Mouse (Mus musculus) midbrain, embryonic 14.5 days (tissue): ENCODE measurements at regions not wholly inside any gene's neighbourhood (a gene's known extent, or its start where the extent isn't known, plus 50 kb on each side); places are given as distances from the start of the nearest gene placed in this dataset.
A peak's percentile ranks its signal among the peaks of the same experiment; 100 is the strongest.
"Not testable (repeated sequence)": the region's sequence is repeated elsewhere in the genome, so short reads cannot be mapped to it uniquely, and the experiment has no call there.

Experiments used
- ATAC-seq: fragments of 200-750 bp; cut with Nextera tagmentation; 2 replicates; pipeline ENCODE4 v1.8.0; 2017; ENCODE audit warnings: moderate number of reproducible peaks, moderate library complexity; ENCODE audit not compliant: low FRiP score, low TSS enrichment
- DNase-seq: peaks from one replicate; pipeline ENCODE4 v3.0.0-alpha.2; 2015
- H3K27ac ChIP-seq: fragments of 300-500 bp; sonication (generic); replicated peaks from 2 replicates; pipeline ENCODE4 v1.5.1; 2014; ENCODE audit warnings: mild to moderate bottlenecking, low read depth, low read length, moderate library complexity
- H3K27me3 ChIP-seq: fragments of 300-500 bp; sonication (generic); 2 replicates; pipeline ENCODE4 v1.6.1; 2014; ENCODE audit warnings: low read length, control low read depth, mixed read lengths; ENCODE audit not compliant: control insufficient read depth, insufficient read depth
- H3K36me3 ChIP-seq: fragments of 300-500 bp; sonication (generic); 2 replicates; pipeline ENCODE4 v1.6.1; 2014; ENCODE audit warnings: low read length, control low read depth; ENCODE audit not compliant: control insufficient read depth, insufficient read depth
- H3K4me1 ChIP-seq: fragments of 300-500 bp; sonication (generic); 2 replicates; pipeline ENCODE4 v1.6.1; 2014; ENCODE audit warnings: mild to moderate bottlenecking, antibody characterized with exemption, low read length, control low read depth; ENCODE audit not compliant: control insufficient read depth, insufficient read depth
- H3K4me2 ChIP-seq: fragments of 300-500 bp; sonication (generic); 2 replicates; pipeline ENCODE4 v1.6.1; 2014; ENCODE audit warnings: mild to moderate bottlenecking, low read length, moderate library complexity
- H3K4me3 ChIP-seq: fragments of 300-500 bp; sonication (generic); replicated peaks from 2 replicates; pipeline ENCODE4 v1.5.1; 2014; ENCODE audit warnings: low read depth, low read length
- H3K9ac ChIP-seq: fragments of 300-500 bp; sonication (generic); replicated peaks from 2 replicates; pipeline ENCODE4 v1.6.1; 2014; ENCODE audit warnings: mild to moderate bottlenecking, low read length, moderate library complexity
- H3K9me3 ChIP-seq: fragments of 300-500 bp; sonication (generic); 2 replicates; pipeline ENCODE4 v1.6.1; 2016; ENCODE audit warnings: low read length, control low read depth, mixed read lengths; ENCODE audit not compliant: control insufficient read depth
- WGBS: fragments of 180-500 bp; shearing (Covaris S2); extraction: QIAGEN DNeasy Blood & Tissue Kit; methylation state at CpG from one replicate; pipeline ENCODE4 v1.1.7; 2014; 5-methylcytosine and 5-hydroxymethylcytosine counted together

DNA sequence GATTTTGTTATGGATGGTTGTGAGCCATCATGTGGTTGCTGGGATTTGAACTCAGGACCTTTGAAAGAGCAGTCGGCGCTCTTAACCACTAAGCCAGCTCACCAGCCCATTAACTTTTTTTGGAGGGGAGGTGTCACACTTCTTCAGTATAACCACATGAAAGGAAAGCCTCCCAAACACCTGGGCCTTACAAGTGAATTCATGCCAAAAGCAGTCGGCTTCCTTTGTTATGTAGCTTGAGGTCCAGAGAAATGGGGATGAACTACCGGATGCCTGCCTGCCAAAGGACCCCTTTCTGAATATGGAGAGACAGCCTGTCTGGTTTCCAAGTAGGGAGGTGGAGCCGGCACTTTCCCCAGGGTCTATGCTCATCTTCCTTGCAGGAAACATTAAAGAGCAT is 80.6 kb upstream of the Fam174b start:
- no peak overlapping the region for H3K4me3 ChIP-seq
- H3K27me3 ChIP-seq: no peaks in the 10 kb centered on the region
- H3K4me1 ChIP-seq: no peaks in the 10 kb centered on the region
- H3K36me3 ChIP-seq: no peaks in the 10 kb centered on the region
- DNase-seq (no peak), ATAC-seq (no peak)
- H3K9ac ChIP-seq: no peak overlapping the region
- H3K4me2 ChIP-seq: no peak overlapping the region
- no peaks in the 10 kb centered on the region for H3K9me3 ChIP-seq
- 89% methylated on average over 5 of the region's 5 CpGs for WGBS
- no peak overlapping the region for H3K27ac ChIP-seq

- no peaks in the 10 kb centered on the region for H3K4me1 ChIP-seq
- no peak overlapping the region for H3K9ac ChIP-seq
- no peak for ATAC-seq
- DNase-seq: no peak
- no peak overlapping the region for H3K4me2 ChIP-seq
- no peak overlapping the region for H3K27ac ChIP-seq
- H3K9me3 ChIP-seq: no peaks in the 10 kb centered on the region
- 85% methylated on average over 7 of the region's 7 CpGs for WGBS
- no peaks in the 10 kb centered on the region for H3K36me3 ChIP-seq
- H3K4me3 ChIP-seq: no peak overlapping the region
- H3K27me3 ChIP-seq: 0 out of 2 replicates have a peak, but pooled peaks cover 3% of the 10 kb centered on the region
Measured at GRCm38 (mm10) chr7:73657283-73657682, 82.8 kb upstream of the Fam174b start.

GRCm38 (mm10) chr7:73656424-73656795 is 83.7 kb upstream of the Fam174b start:
- not testable (repeated sequence) for H3K4me3 ChIP-seq, ATAC-seq, H3K9me3 ChIP-seq, H3K27ac ChIP-seq, DNase-seq, H3K4me1 ChIP-seq, H3K27me3 ChIP-seq, H3K4me2 ChIP-seq, H3K9ac ChIP-seq, H3K36me3 ChIP-seq
- whole genome bisulfite sequencing: 97% methylated on average over 16 of the region's 16 CpGs

DNA sequence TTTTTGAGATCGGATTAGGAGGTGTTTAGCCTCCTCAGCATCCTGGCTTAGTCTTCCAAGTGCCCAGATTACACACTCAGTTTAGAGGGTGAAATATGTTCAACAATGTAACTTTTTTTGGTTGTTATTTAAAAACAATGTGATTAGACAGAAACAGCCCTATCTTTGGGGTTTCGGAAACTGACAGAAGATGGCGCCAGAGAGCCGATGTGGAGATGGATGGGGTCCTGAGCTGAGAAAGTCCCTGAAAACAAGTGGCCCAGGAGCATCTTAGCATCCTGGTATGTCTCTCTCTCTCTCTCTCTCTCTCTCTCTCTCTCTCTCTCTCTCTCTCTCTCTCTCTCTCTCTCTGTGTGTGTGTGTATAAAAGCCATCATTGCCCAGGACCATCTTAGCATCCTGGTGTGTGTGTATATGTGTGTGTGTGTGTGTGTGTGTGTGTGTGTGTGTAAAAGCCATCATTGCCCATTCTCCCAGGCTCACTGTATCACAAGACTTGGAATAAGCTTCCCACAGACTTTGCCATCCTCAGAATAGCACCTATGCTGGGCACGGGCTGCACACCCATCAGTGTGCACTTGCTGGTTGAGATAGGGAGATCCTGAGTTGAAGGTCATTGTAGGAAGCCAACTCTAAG is 84.2 kb upstream of the Fam174b start:
- H3K9ac ChIP-seq: no peak overlapping the region
- H3K4me3 ChIP-seq: no peak overlapping the region
- peak; percentile 90 for DNase-seq
- H3K36me3 ChIP-seq: no peaks in the 10 kb centered on the region
- WGBS: 24% methylated on average over 5 of the region's 5 CpGs
- H3K9me3 ChIP-seq: no peaks in the 10 kb centered on the region
- 0 out of 2 replicates have a peak, but pooled peaks cover 3% of the 10 kb centered on the region for H3K27me3 ChIP-seq
- no peaks in the 10 kb centered on the region for H3K4me1 ChIP-seq
- H3K27ac ChIP-seq: no peak overlapping the region
- no peak; the same call in 1 of the 2 replicates for ATAC-seq
- H3K4me2 ChIP-seq: no peak overlapping the region

DNA sequence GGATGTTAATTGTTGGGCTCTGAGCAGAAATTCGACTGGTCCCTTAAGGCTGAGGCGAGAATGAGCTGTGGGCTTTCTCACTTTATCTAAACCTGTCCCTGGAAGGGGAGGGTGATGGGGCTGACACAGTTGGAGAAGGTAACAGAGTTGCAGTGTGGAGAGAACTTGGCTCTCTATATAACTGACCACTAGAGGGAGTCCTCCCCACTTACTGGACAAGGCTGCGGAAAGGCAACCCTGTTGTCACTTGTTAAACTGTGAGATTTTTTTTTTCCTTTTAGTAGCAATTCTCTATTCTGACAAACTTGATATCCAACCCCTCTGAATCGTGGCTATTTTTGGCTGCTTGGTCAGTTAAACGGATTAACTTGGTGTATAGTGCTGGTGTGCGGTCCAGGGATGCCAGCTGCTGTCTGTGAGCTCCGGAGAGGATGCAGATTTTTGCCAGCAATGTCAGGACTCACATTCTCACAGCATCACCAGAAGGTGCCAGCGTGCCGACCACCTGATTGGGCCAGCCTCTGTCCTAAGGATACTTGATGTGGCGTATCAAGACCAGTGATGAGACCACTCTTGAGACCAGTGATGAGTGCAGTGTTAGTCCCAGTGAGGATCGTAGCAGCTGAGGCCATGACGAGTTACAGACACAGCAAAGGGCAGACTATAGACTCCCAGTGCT is 85.8 kb upstream of the Fam174b start:
- 0 out of 2 replicates have a peak, but pooled peaks cover 3% of the 10 kb centered on the region for H3K27me3 ChIP-seq
- H3K36me3 ChIP-seq: no peaks in the 10 kb centered on the region
- H3K9ac ChIP-seq: no peak overlapping the region; the same call in 1 of the 2 replicates
- ATAC-seq: peak; percentile 37; the same call in 1 of the 2 replicates
- H3K27ac ChIP-seq: no peak overlapping the region
- peak overlapping the region; percentile 41 for H3K4me2 ChIP-seq
- H3K4me3 ChIP-seq: no peak overlapping the region
- DNase-seq: peak; percentile 90
- WGBS: 21% methylated on average over 12 of the region's 12 CpGs
- no peaks in the 10 kb centered on the region for H3K4me1 ChIP-seq
- H3K9me3 ChIP-seq: no peaks in the 10 kb centered on the region

GRCm38 (mm10) chr7:73650909-73651308 is 89.2 kb upstream of the Fam174b start:
- 95% methylated on average over 6 of the region's 6 CpGs for WGBS
- no peak overlapping the region for H3K4me2 ChIP-seq
- ATAC-seq (no peak), DNase-seq (no peak)
- no peak overlapping the region for H3K27ac ChIP-seq
- H3K4me1 ChIP-seq: no peaks in the 10 kb centered on the region
- 0 out of 2 replicates have a peak, but pooled peaks cover 3% of the 10 kb centered on the region for H3K27me3 ChIP-seq
- no peaks in the 10 kb centered on the region for H3K36me3 ChIP-seq
- no peak overlapping the region for H3K4me3 ChIP-seq
- no peaks in the 10 kb centered on the region for H3K9me3 ChIP-seq
- H3K9ac ChIP-seq: no peak overlapping the region

GRCm38 (mm10) chr7:73648010-73648409 is 92.1 kb upstream of the Fam174b start:
- WGBS: 36% methylated on average over 4 of the region's 4 CpGs
- Histone ChIP-seq H3K9me3 (no peaks in the 10 kb centered on the region), H3K9ac (no peak overlapping the region), H3K27ac (no peak overlapping the region), H3K4me2 (no peak overlapping the region), H3K36me3 (no peaks in the 10 kb centered on the region), H3K4me3 (no peak overlapping the region), H3K4me1 (peaks cover 5% of the 10 kb centered on the region; the same call in 1 of the 2 replicates), H3K27me3 (no peaks in the 10 kb centered on the region)
- ATAC-seq (no peak), DNase-seq (peak; percentile 85)

DNA sequence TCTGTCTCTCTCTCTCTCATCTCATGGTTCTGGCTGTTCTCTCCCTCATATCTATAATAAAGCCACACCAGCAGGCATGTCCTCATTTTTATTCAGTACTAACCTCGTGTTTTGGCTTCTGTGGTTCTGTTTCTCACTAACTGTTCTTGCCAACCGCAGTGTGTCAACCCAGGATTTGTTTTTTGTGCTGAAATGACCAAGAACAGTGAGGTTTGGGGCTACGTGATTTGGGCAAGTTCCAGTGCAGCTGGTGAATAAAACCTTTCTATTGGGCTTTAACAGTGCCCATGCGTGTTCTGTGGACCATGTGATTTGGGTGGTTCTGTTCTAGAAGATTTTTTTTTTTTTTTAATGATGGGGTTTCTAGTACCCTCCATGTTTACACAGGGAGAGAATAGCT is 93.0 kb upstream of the Fam174b start:
- ATAC-seq (no peak), DNase-seq (peak; percentile 51)

DNA sequence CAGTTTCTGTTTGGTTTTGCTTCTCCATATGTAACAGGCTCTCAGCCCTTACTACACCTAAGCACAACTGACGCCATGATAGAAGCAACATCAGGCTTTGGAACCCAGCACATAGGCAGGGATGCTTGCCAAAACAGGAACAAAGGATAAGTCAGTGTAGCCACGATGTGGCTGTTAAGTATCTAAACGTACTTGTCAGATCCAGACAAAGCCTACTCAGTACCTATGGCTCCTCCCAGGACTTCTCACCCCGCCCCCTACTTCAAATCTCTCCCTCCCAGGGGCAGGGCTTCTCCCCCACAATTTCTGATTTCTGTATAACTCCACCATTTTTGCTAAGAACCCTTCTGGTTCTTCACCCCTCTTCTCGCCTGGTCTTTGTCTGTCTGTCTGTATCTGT is 93.4 kb upstream of the Fam174b start:
- ATAC-seq (peak; percentile 59), DNase-seq (peak; percentile 58)
- Histone ChIP-seq H3K27ac (0 out of 2 replicates have a peak overlapping the region, but pooled peaks have one; percentile 26), H3K4me2 (no peak overlapping the region), H3K4me1 (peaks cover 5% of the 10 kb centered on the region; the same call in 1 of the 2 replicates), H3K36me3 (no peaks in the 10 kb centered on the region), H3K9me3 (no peaks in the 10 kb centered on the region), H3K27me3 (no peaks in the 10 kb centered on the region), H3K9ac (no peak overlapping the region), H3K4me3 (no peak overlapping the region)
- WGBS: 34% methylated on average over 5 of the region's 5 CpGs

More for the DNA sequence above, 93.0 kb upstream of the Fam174b start:
- no peaks in the 10 kb centered on the region for H3K27me3 ChIP-seq
- H3K4me1 ChIP-seq: peaks cover 5% of the 10 kb centered on the region; the same call in 1 of the 2 replicates
- H3K4me2 ChIP-seq: no peak overlapping the region
- 0 out of 2 replicates have a peak overlapping the region, but pooled peaks have one; percentile 26 for H3K27ac ChIP-seq
- no peak overlapping the region for H3K4me3 ChIP-seq
- no peak overlapping the region for H3K9ac ChIP-seq
- 60% methylated on average over 4 of the region's 4 CpGs for WGBS
- H3K36me3 ChIP-seq: no peaks in the 10 kb centered on the region
- H3K9me3 ChIP-seq: no peaks in the 10 kb centered on the region
